Mouse (Mus musculus) bone marrow, adult 2 months (tissue): ENCODE results near the gene Anks1b.

Source experiments
- CTCF ChIP-seq: fragments of 200-500 bp; IDR thresholded peaks from 2 replicates; pipeline ENCODE4 v1.5.1; 2011; ENCODE audit warnings: low read length, control low read depth; ENCODE audit not compliant: control insufficient read depth, insufficient read depth
- POLR2A ChIP-seq: fragments of 200-500 bp; IDR thresholded peaks from 2 replicates; pipeline ENCODE4 v1.6.1; 2011; ENCODE audit warnings: low read depth, mild to moderate bottlenecking, control low read depth, low read length, borderline replicate concordance; ENCODE audit not compliant: control insufficient read depth

GRCm38 (mm10) chr10:90400382-90400781 is 527.1 kb downstream of the Anks1b start:
- TF ChIP-seq CTCF: no peak
- no peak for TF ChIP-seq POLR2A
